Mouse (Mus musculus): Measurements from ENCODE around the gene Fgd2. TPM values are rescaled to one million over a fixed set of nuclear protein-coding genes. Genes with fewer than 3 reads are reported as not detected.

The Fgd2 gene
- polyA plus RNA-seq, 1 experiment from 2014 or later: 10.5 TPM

- no peak overlapping the region for H3K9ac ChIP-seq (ENCODE audit: low read depth, low read length)
- no peaks in the 10 kb centered on the region for H3K36me3 ChIP-seq (ENCODE audit: control insufficient read depth, insufficient read depth, low read length)
- H3K4me2 ChIP-seq (ENCODE audit: low read depth, low read length): no peak overlapping the region
- H3K4me3 ChIP-seq (ENCODE audit: low read depth, low read length): no peak overlapping the region
- WGBS: 77% methylated on average over 1 of the region's 1 CpGs
- ATAC-seq (ENCODE audit: low read depth): no peak
- H3K9me3 ChIP-seq (ENCODE audit: control insufficient read depth, low read length): no peaks in the 10 kb centered on the region
- DNase-seq (ENCODE audit: low spot score): no peak
- no peak overlapping the region for H3K27ac ChIP-seq (replicated peaks; ENCODE audit: low read depth, low read length)
- no peaks in the 10 kb centered on the region for H3K27me3 ChIP-seq (replicated peaks; ENCODE audit: control insufficient read depth, insufficient read depth, low read length)
- peaks cover 5% of the 10 kb centered on the region; the same call in 1 of the 2 replicates for H3K4me1 ChIP-seq (ENCODE audit: control insufficient read depth, insufficient read depth, low read length)
These were observed 42.5 kb downstream of the Fgd2 start for GRCm38 (mm10) chr17:29403179-29403578.

- Histone ChIP-seq H3K4me1 (ENCODE audit: control insufficient read depth, insufficient read depth, low read length) (no peaks in the 10 kb centered on the region), H3K4me2 (ENCODE audit: low read depth, low read length) (no peak overlapping the region), H3K27ac (replicated peaks; ENCODE audit: low read depth, low read length) (no peak overlapping the region), H3K9ac (ENCODE audit: low read depth, low read length) (no peak overlapping the region), H3K27me3 (replicated peaks; ENCODE audit: control insufficient read depth, insufficient read depth, low read length) (no peaks in the 10 kb centered on the region), H3K36me3 (ENCODE audit: control insufficient read depth, insufficient read depth, low read length) (no peaks in the 10 kb centered on the region), H3K4me3 (ENCODE audit: low read depth, low read length) (no peak overlapping the region), H3K9me3 (ENCODE audit: control insufficient read depth, low read length) (no peaks in the 10 kb centered on the region)
- 42% methylated on average over 13 of the region's 13 CpGs for WGBS
- ATAC-seq (ENCODE audit: low read depth) (no peak), DNase-seq (ENCODE audit: low spot score) (no peak)
These were observed 44.8 kb downstream of the Fgd2 start for GRCm38 (mm10) chr17:29405501-29405900.

- Histone ChIP-seq H3K36me3 (ENCODE audit: control insufficient read depth, insufficient read depth, low read length) (no peaks in the 10 kb centered on the region), H3K27ac (replicated peaks; ENCODE audit: low read depth, low read length) (no peak overlapping the region), H3K4me1 (ENCODE audit: control insufficient read depth, insufficient read depth, low read length) (no peaks in the 10 kb centered on the region), H3K9me3 (ENCODE audit: control insufficient read depth, low read length) (no peaks in the 10 kb centered on the region), H3K27me3 (replicated peaks; ENCODE audit: control insufficient read depth, insufficient read depth, low read length) (no peaks in the 10 kb centered on the region), H3K9ac (ENCODE audit: low read depth, low read length) (no peak overlapping the region), H3K4me2 (ENCODE audit: low read depth, low read length) (no peak overlapping the region), H3K4me3 (ENCODE audit: low read depth, low read length) (no peak overlapping the region)
- no peak for ATAC-seq (ENCODE audit: low read depth)
- DNase-seq (ENCODE audit: low spot score): peak; percentile 50
- WGBS: 34% methylated on average over 6 of the region's 6 CpGs
These were observed 45.4 kb downstream of the Fgd2 start for GRCm38 (mm10) chr17:29406077-29406476.

GRCm38 (mm10) chr17:29407405-29407804 is 46.7 kb downstream of the Fgd2 start:
- Histone ChIP-seq H3K9ac (ENCODE audit: low read depth, low read length) (no peak overlapping the region), H3K27ac (replicated peaks; ENCODE audit: low read depth, low read length) (no peak overlapping the region), H3K36me3 (ENCODE audit: control insufficient read depth, insufficient read depth, low read length) (no peaks in the 10 kb centered on the region), H3K4me2 (ENCODE audit: low read depth, low read length) (no peak overlapping the region), H3K4me1 (ENCODE audit: control insufficient read depth, insufficient read depth, low read length) (no peaks in the 10 kb centered on the region), H3K4me3 (ENCODE audit: low read depth, low read length) (no peak overlapping the region), H3K27me3 (replicated peaks; ENCODE audit: control insufficient read depth, insufficient read depth, low read length) (no peaks in the 10 kb centered on the region), H3K9me3 (ENCODE audit: control insufficient read depth, low read length) (no peaks in the 10 kb centered on the region)
- WGBS: 87% methylated on average over 5 of the region's 5 CpGs
- ATAC-seq (ENCODE audit: low read depth) (no peak), DNase-seq (ENCODE audit: low spot score) (no peak)

- 93% methylated on average over 13 of the region's 13 CpGs for WGBS
- Histone ChIP-seq H3K27ac (replicated peaks; ENCODE audit: low read depth, low read length) (no peak overlapping the region), H3K27me3 (replicated peaks; ENCODE audit: control insufficient read depth, insufficient read depth, low read length) (no peaks in the 10 kb centered on the region), H3K36me3 (ENCODE audit: control insufficient read depth, insufficient read depth, low read length) (no peaks in the 10 kb centered on the region), H3K4me3 (ENCODE audit: low read depth, low read length) (no peak overlapping the region), H3K9me3 (ENCODE audit: control insufficient read depth, low read length) (no peaks in the 10 kb centered on the region), H3K4me2 (ENCODE audit: low read depth, low read length) (no peak overlapping the region), H3K9ac (ENCODE audit: low read depth, low read length) (no peak overlapping the region), H3K4me1 (ENCODE audit: control insufficient read depth, insufficient read depth, low read length) (no peaks in the 10 kb centered on the region)
- ATAC-seq (ENCODE audit: low read depth) (no peak), DNase-seq (ENCODE audit: low spot score) (no peak)
These were observed 47.6 kb downstream of the Fgd2 start for GRCm38 (mm10) chr17:29408364-29408763.

GRCm38 (mm10) chr17:29409800-29410343 is 49.2 kb downstream of the Fgd2 start:
- WGBS: 81% methylated on average over 5 of the region's 5 CpGs
- Histone ChIP-seq H3K27ac (replicated peaks; ENCODE audit: low read depth, low read length) (no peak overlapping the region), H3K27me3 (replicated peaks; ENCODE audit: control insufficient read depth, insufficient read depth, low read length) (no peaks in the 10 kb centered on the region), H3K4me3 (ENCODE audit: low read depth, low read length) (no peak overlapping the region), H3K4me2 (ENCODE audit: low read depth, low read length) (no peak overlapping the region), H3K4me1 (ENCODE audit: control insufficient read depth, insufficient read depth, low read length) (no peaks in the 10 kb centered on the region), H3K36me3 (ENCODE audit: control insufficient read depth, insufficient read depth, low read length) (no peaks in the 10 kb centered on the region), H3K9me3 (ENCODE audit: control insufficient read depth, low read length) (no peaks in the 10 kb centered on the region), H3K9ac (ENCODE audit: low read depth, low read length) (no peak overlapping the region)
- no peak for ATAC-seq (ENCODE audit: low read depth)
- DNase-seq (ENCODE audit: low spot score): no peak

- Histone ChIP-seq H3K27me3 (replicated peaks; ENCODE audit: control insufficient read depth, insufficient read depth, low read length) (no peaks in the 10 kb centered on the region), H3K36me3 (ENCODE audit: control insufficient read depth, insufficient read depth, low read length) (no peaks in the 10 kb centered on the region), H3K4me3 (ENCODE audit: low read depth, low read length) (no peak overlapping the region), H3K4me1 (ENCODE audit: control insufficient read depth, insufficient read depth, low read length) (peaks cover 12% of the 10 kb centered on the region), H3K9ac (ENCODE audit: low read depth, low read length) (no peak overlapping the region), H3K27ac (replicated peaks; ENCODE audit: low read depth, low read length) (no peak overlapping the region), H3K4me2 (ENCODE audit: low read depth, low read length) (no peak overlapping the region), H3K9me3 (ENCODE audit: control insufficient read depth, low read length) (no peaks in the 10 kb centered on the region)
- DNase-seq (ENCODE audit: low spot score) (no peak), ATAC-seq (ENCODE audit: low read depth) (no peak)
- WGBS: 36% methylated on average over 8 of the region's 8 CpGs
These were observed 51.2 kb downstream of the Fgd2 start for GRCm38 (mm10) chr17:29411821-29412425.

GRCm38 (mm10) chr17:29414566-29414965 is 53.9 kb downstream of the Fgd2 start:
- ATAC-seq (ENCODE audit: low read depth) (no peak), DNase-seq (ENCODE audit: low spot score) (no peak)
- no peak overlapping the region for H3K4me3 ChIP-seq (ENCODE audit: low read depth, low read length)
- H3K27me3 ChIP-seq (replicated peaks; ENCODE audit: control insufficient read depth, insufficient read depth, low read length): no peaks in the 10 kb centered on the region
- no peaks in the 10 kb centered on the region for H3K36me3 ChIP-seq (ENCODE audit: control insufficient read depth, insufficient read depth, low read length)
- H3K27ac ChIP-seq (replicated peaks; ENCODE audit: low read depth, low read length): no peak overlapping the region
- no peaks in the 10 kb centered on the region for H3K9me3 ChIP-seq (ENCODE audit: control insufficient read depth, low read length)
- 86% methylated on average over 2 of the region's 2 CpGs for WGBS
- H3K4me2 ChIP-seq (ENCODE audit: low read depth, low read length): no peak overlapping the region
- H3K4me1 ChIP-seq (ENCODE audit: control insufficient read depth, insufficient read depth, low read length): peaks cover 14% of the 10 kb centered on the region
- H3K9ac ChIP-seq (ENCODE audit: low read depth, low read length): no peak overlapping the region

All from embryonic facial prominence, embryonic 14.5 days (tissue).